Mouse (Mus musculus): ENCODE data around the gene Irf4. TPM values are rescaled to one million over a fixed set of nuclear protein-coding genes. Genes with fewer than 3 reads are reported as not detected.

Irf4 gene
- polyA plus RNA-seq, 1 experiment from 2014 or later, result 0.06 TPM

GRCm38 (mm10) chr13:30745121-30745520 lies 3.9 kb upstream of the Irf4 start:
- Histone ChIP-seq H3K27ac (replicated peaks) (no peak overlapping the region), H3K4me1 (peaks cover 16% of the 10 kb centered on the region), H3K27me3 (replicated peaks; ENCODE audit: low read depth, poor library complexity, severe bottlenecking) (peaks cover 38% of the 10 kb centered on the region), H3K36me3 (replicated peaks) (no peaks in the 10 kb centered on the region), H3K9me3 (no peaks in the 10 kb centered on the region), H3K4me3 (no peak overlapping the region)
- DNase-seq (ENCODE audit: low spot score), result no peak
- 78% methylated on average over 7 of the region's 7 CpGs for WGBS

- Histone ChIP-seq H3K4me3 (no peak overlapping the region), H3K27me3 (replicated peaks; ENCODE audit: low read depth, poor library complexity, severe bottlenecking) (peaks cover 58% of the 10 kb centered on the region)
These were observed 2.0 kb upstream of the Irf4 start for GRCm38 (mm10) chr13:30747068-30747467.

GRCm38 (mm10) chr13:30747504-30747903 lies 1.5 kb upstream of the Irf4 start:
- Histone ChIP-seq H3K27me3 (replicated peaks; ENCODE audit: low read depth, poor library complexity, severe bottlenecking) (peaks cover 62% of the 10 kb centered on the region), H3K4me3 (no peak overlapping the region), H3K4me1 (peaks cover 25% of the 10 kb centered on the region), H3K36me3 (replicated peaks) (no peaks in the 10 kb centered on the region), H3K27ac (replicated peaks) (no peak overlapping the region), H3K9me3 (no peaks in the 10 kb centered on the region)
- DNase-seq (ENCODE audit: low spot score), result no peak
- 70% methylated on average over 11 of the region's 11 CpGs for WGBS

More at GRCm38 (mm10) chr13:30747068-30747467, 2.0 kb upstream of the Irf4 start:
- peaks cover 25% of the 10 kb centered on the region for H3K4me1 ChIP-seq
- DNase-seq (ENCODE audit: low spot score), result no peak
- no peaks in the 10 kb centered on the region for H3K36me3 ChIP-seq (replicated peaks)
- no peak overlapping the region for H3K27ac ChIP-seq (replicated peaks)
- 74% methylated on average over 5 of the region's 5 CpGs for whole genome bisulfite sequencing
- no peaks in the 10 kb centered on the region for H3K9me3 ChIP-seq

- no peaks in the 10 kb centered on the region for H3K36me3 ChIP-seq (replicated peaks)
- peaks cover 25% of the 10 kb centered on the region for H3K4me1 ChIP-seq
- peaks cover 70% of the 10 kb centered on the region for H3K27me3 ChIP-seq (replicated peaks; ENCODE audit: low read depth, poor library complexity, severe bottlenecking)
- no peaks in the 10 kb centered on the region for H3K9me3 ChIP-seq
- DNase-seq (ENCODE audit: low spot score), result no peak
- H3K27ac ChIP-seq (replicated peaks), result no peak overlapping the region
- H3K4me3 ChIP-seq, result no peak overlapping the region; the same call in 1 of the 2 replicates
- WGBS, result 54% methylated on average over 11 of the region's 11 CpGs
These were observed 705 bp upstream of the Irf4 start for GRCm38 (mm10) chr13:30748321-30748720.

GRCm38 (mm10) chr13:30749557-30750141 lies 623 bp downstream of the Irf4 start:
- H3K27me3 ChIP-seq (replicated peaks; ENCODE audit: low read depth, poor library complexity, severe bottlenecking), result peaks cover 80% of the 10 kb centered on the region

GRCm38 (mm10) chr13:30750461-30751303 lies 1.7 kb downstream of the Irf4 start:
- Histone ChIP-seq H3K9me3 (no peaks in the 10 kb centered on the region), H3K27me3 (replicated peaks; ENCODE audit: low read depth, poor library complexity, severe bottlenecking) (peaks cover 88% of the 10 kb centered on the region), H3K4me1 (peaks cover 25% of the 10 kb centered on the region), H3K36me3 (replicated peaks) (no peaks in the 10 kb centered on the region), H3K4me3 (peak overlapping the region; percentile 58), H3K27ac (replicated peaks) (no peak overlapping the region)
- DNase-seq (ENCODE audit: low spot score), result peak; percentile 54
- WGBS, result 4% methylated on average over 33 of the region's 33 CpGs

More at GRCm38 (mm10) chr13:30749557-30750141, 623 bp downstream of the Irf4 start:
- H3K9me3 ChIP-seq, result no peaks in the 10 kb centered on the region
- H3K27ac ChIP-seq (replicated peaks), result no peak overlapping the region
- peaks cover 25% of the 10 kb centered on the region for H3K4me1 ChIP-seq
- peak; percentile 38 for DNase-seq (ENCODE audit: low spot score)
- peak overlapping the region; percentile 58 for H3K4me3 ChIP-seq
- no peaks in the 10 kb centered on the region for H3K36me3 ChIP-seq (replicated peaks)
- 3% methylated on average over 11 of the region's 11 CpGs for WGBS

GRCm38 (mm10) chr13:30751304-30751580 lies 2.2 kb downstream of the Irf4 start:
- no peak for DNase-seq (ENCODE audit: low spot score)
- H3K27me3 ChIP-seq (replicated peaks; ENCODE audit: low read depth, poor library complexity, severe bottlenecking), result peaks cover 88% of the 10 kb centered on the region

GRCm38 (mm10) chr13:30752581-30753187 lies 3.7 kb downstream of the Irf4 start:
- Histone ChIP-seq H3K9me3 (no peaks in the 10 kb centered on the region), H3K27me3 (replicated peaks; ENCODE audit: low read depth, poor library complexity, severe bottlenecking) (peaks cover 78% of the 10 kb centered on the region), H3K4me1 (peaks cover 25% of the 10 kb centered on the region), H3K27ac (replicated peaks) (no peak overlapping the region), H3K36me3 (replicated peaks) (no peaks in the 10 kb centered on the region), H3K4me3 (no peak overlapping the region)
- WGBS, result 83% methylated on average over 4 of the region's 4 CpGs
- DNase-seq (ENCODE audit: low spot score), result no peak

More at GRCm38 (mm10) chr13:30751304-30751580, 2.2 kb downstream of the Irf4 start:
- peaks cover 25% of the 10 kb centered on the region for H3K4me1 ChIP-seq
- no peak overlapping the region for H3K27ac ChIP-seq (replicated peaks)
- WGBS, result 18% methylated on average over 6 of the region's 6 CpGs
- no peaks in the 10 kb centered on the region for H3K36me3 ChIP-seq (replicated peaks)
- no peaks in the 10 kb centered on the region for H3K9me3 ChIP-seq
- H3K4me3 ChIP-seq, result no peak overlapping the region

- Histone ChIP-seq H3K36me3 (replicated peaks) (no peaks in the 10 kb centered on the region), H3K9me3 (no peaks in the 10 kb centered on the region), H3K4me3 (no peak overlapping the region), H3K27ac (replicated peaks) (no peak overlapping the region), H3K27me3 (replicated peaks; ENCODE audit: low read depth, poor library complexity, severe bottlenecking) (peaks cover 71% of the 10 kb centered on the region), H3K4me1 (peaks cover 25% of the 10 kb centered on the region)
- WGBS, result 85% methylated on average over 3 of the region's 3 CpGs
- DNase-seq (ENCODE audit: low spot score), result no peak
These were observed 4.4 kb downstream of the Irf4 start for GRCm38 (mm10) chr13:30753441-30753840.

GRCm38 (mm10) chr13:30754066-30754465 lies 5.0 kb downstream of the Irf4 start:
- no peak for DNase-seq (ENCODE audit: low spot score)
- WGBS, result 87% methylated on average over 4 of the region's 4 CpGs
- Histone ChIP-seq H3K36me3 (replicated peaks) (no peaks in the 10 kb centered on the region), H3K27ac (replicated peaks) (no peak overlapping the region), H3K4me3 (no peak overlapping the region), H3K27me3 (replicated peaks; ENCODE audit: low read depth, poor library complexity, severe bottlenecking) (peaks cover 65% of the 10 kb centered on the region), H3K4me1 (peaks cover 20% of the 10 kb centered on the region), H3K9me3 (no peaks in the 10 kb centered on the region)

- no peak for DNase-seq (ENCODE audit: low spot score)
- WGBS, result 83% methylated on average over 10 of the region's 10 CpGs
- Histone ChIP-seq H3K9me3 (no peaks in the 10 kb centered on the region), H3K27me3 (replicated peaks; ENCODE audit: low read depth, poor library complexity, severe bottlenecking) (peaks cover 56% of the 10 kb centered on the region), H3K27ac (replicated peaks) (no peak overlapping the region), H3K4me1 (peaks cover 11% of the 10 kb centered on the region), H3K4me3 (no peak overlapping the region), H3K36me3 (replicated peaks) (no peaks in the 10 kb centered on the region)
These were observed 5.9 kb downstream of the Irf4 start for GRCm38 (mm10) chr13:30754825-30755476.

GRCm38 (mm10) chr13:30755577-30755976 lies 6.6 kb downstream of the Irf4 start:
- Histone ChIP-seq H3K4me1 (peaks cover 5% of the 10 kb centered on the region), H3K9me3 (no peaks in the 10 kb centered on the region), H3K27ac (replicated peaks) (no peak overlapping the region), H3K27me3 (replicated peaks; ENCODE audit: low read depth, poor library complexity, severe bottlenecking) (peaks cover 50% of the 10 kb centered on the region), H3K4me3 (no peak overlapping the region), H3K36me3 (replicated peaks) (no peaks in the 10 kb centered on the region)
- 77% methylated on average over 3 of the region's 3 CpGs for WGBS
- no peak for DNase-seq (ENCODE audit: low spot score)

Measured in embryonic facial prominence, embryonic 10.5 days (tissue).